ENCODE assay signal across 19 mouse cellular contexts in the genomic region with DNA sequence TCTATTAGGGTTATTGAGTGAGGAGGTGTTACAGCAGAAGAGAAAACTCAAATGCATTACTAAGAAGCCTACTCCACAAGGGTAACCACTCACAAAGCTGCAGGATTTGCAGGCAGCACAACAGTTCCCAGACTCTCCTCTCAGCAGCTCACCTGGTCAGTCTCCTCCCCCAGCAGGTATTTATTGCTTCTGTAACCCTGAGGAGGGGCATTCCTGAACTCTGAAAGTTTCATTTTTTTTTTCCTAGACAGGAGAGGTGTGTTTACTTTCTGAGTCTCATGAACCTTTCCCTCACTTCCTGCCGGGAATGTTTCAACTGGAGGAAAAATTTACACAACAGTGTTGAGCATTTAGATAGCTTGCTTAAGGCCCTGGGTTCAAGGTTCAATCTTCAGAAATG. TPM values are rescaled to one million over a fixed set of nuclear protein-coding genes. Genes with fewer than 3 reads are reported as not detected.
DNase-seq lines count a peak whose midpoint lies in the region; ATAC-seq and TF ChIP-seq lines count a peak whose summit lies in the region.
"Had no signal": no experiment of that assay in that cellular context is flagged by ENCODE, and none has a peak within 500 bp of the region (broad histone marks: within the 10 kb centered on the region; RNA-seq: fewer than 3 reads in every experiment).

No protein-coding gene starts in this region.

- TF ChIP-seq EP300 in liver, postnatal 0 days (IDR thresholded peaks at IDR 0.05; ENCODE audit: low read depth): no peak
- TF ChIP-seq EP300 in stomach, postnatal 0 days (optimal IDR thresholded peaks at IDR 0.05): no peak

- no peak for ATAC-seq in kidney, embryonic 15.5 days (replicated peaks; ENCODE audit: low FRiP score)
- peak; percentile 70; the same call in 1 of the 2 replicates for ATAC-seq in lung, embryonic 14.5 days (ENCODE audit: insufficient read depth)
- peak; percentile 37 for ATAC-seq in liver, postnatal 0 days
- ATAC-seq in stomach, postnatal 0 days (ENCODE audit: low FRiP score, low TSS enrichment): peak; percentile 90
- ATAC-seq: forebrain, embryonic 14.5 days had no signal

- DNase-seq in kidney, postnatal 25 days: no peak
- peak; percentile 33 for DNase-seq in lung, embryonic 14.5 days
- no peak for DNase-seq in lung, postnatal 10 days
- no peak for DNase-seq in liver, postnatal 0 days
- peak; percentile 55 for DNase-seq in stomach, postnatal 0 days (ENCODE audit: low spot score)
- DNase-seq in heart, adult 8-10 months (ENCODE audit: low spot score): no peak
- no peak for DNase-seq in spleen, postnatal 10 days (ENCODE audit: low spot score in 2 of 2)
- DNase-seq: adrenal gland, adult 2 months; cerebellum, postnatal 14 days; embryo, embryonic 11 days; gastrocnemius, adult 2 months; layer of hippocampus, postnatal 36 days; right cerebral cortex, postnatal 14 days had no signal

- no peak for TF ChIP-seq CTCF in lung, embryonic 14.5 days (IDR thresholded peaks at IDR 0.05; ENCODE audit: low read depth)
- no peak for TF ChIP-seq CTCF in liver, postnatal 0 days (IDR thresholded peaks at IDR 0.05; ENCODE audit: low read depth)
- TF ChIP-seq CTCF in stomach, postnatal 0 days (IDR thresholded peaks at IDR 0.05; ENCODE audit: low read depth): no peak

- 44% methylated on average over 1 of the region's 1 CpGs for WGBS in kidney, embryonic 15.5 days
- WGBS in lung, embryonic 14.5 days: 18% methylated on average over 1 of the region's 1 CpGs
- 53% methylated on average over 1 of the region's 1 CpGs for WGBS in liver, postnatal 0 days (ENCODE audit: insufficient replicate concordance)
- WGBS in stomach, postnatal 0 days: 15% methylated on average over 1 of the region's 1 CpGs

- H3K4me2 ChIP-seq in kidney, embryonic 15.5 days: no peak overlapping the region
- no peak overlapping the region for H3K4me2 ChIP-seq in lung, embryonic 14.5 days
- H3K4me2 ChIP-seq in liver, postnatal 0 days (ENCODE audit: low read depth, low read length): no peak overlapping the region
- no peak overlapping the region; the same call in 1 of the 2 replicates for H3K4me2 ChIP-seq in stomach, postnatal 0 days (replicated peaks; ENCODE audit: low read depth)
- H3K4me2 ChIP-seq: neural tube, embryonic 12.5 days had no signal

- H3K9me3 ChIP-seq in kidney, embryonic 15.5 days (replicated peaks): no peaks in the 10 kb centered on the region
- no peaks in the 10 kb centered on the region for H3K9me3 ChIP-seq in lung, embryonic 14.5 days (ENCODE audit: low read depth, low read length)
- no peaks in the 10 kb centered on the region for H3K9me3 ChIP-seq in liver, postnatal 0 days (ENCODE audit: low read length)
- no peaks in the 10 kb centered on the region for H3K9me3 ChIP-seq in stomach, postnatal 0 days (ENCODE audit: control insufficient read depth, low read length)
- H3K9me3 ChIP-seq: hindbrain, embryonic 10.5 days; midbrain, embryonic 10.5 days; neural tube, embryonic 12.5 days had no signal

- H3K36me3 ChIP-seq in kidney, embryonic 15.5 days: no peaks in the 10 kb centered on the region
- no peaks in the 10 kb centered on the region for H3K36me3 ChIP-seq in lung, embryonic 14.5 days (ENCODE audit: insufficient read depth)
- no peaks in the 10 kb centered on the region for H3K36me3 ChIP-seq in liver, postnatal 0 days (replicated peaks; ENCODE audit: insufficient read depth, low read length)
- H3K36me3 ChIP-seq in stomach, postnatal 0 days (ENCODE audit: control insufficient read depth, insufficient read depth, low read length): no peaks in the 10 kb centered on the region
- H3K36me3 ChIP-seq: hindbrain, embryonic 10.5 days; midbrain, embryonic 10.5 days; neural tube, embryonic 12.5 days had no signal

- peak overlapping the region; percentile 73 for H3K27ac ChIP-seq in kidney, embryonic 15.5 days
- peak overlapping the region; percentile 72 for H3K27ac ChIP-seq in lung, embryonic 14.5 days (ENCODE audit: low read depth)
- peak overlapping the region; percentile 68 for H3K27ac ChIP-seq in liver, postnatal 0 days (ENCODE audit: low read depth)
- H3K27ac ChIP-seq in stomach, postnatal 0 days (replicated peaks): peak overlapping the region; percentile 91
- H3K27ac ChIP-seq: gastrocnemius, adult 2 months; hindbrain, embryonic 10.5 days; midbrain, embryonic 10.5 days; neural tube, embryonic 12.5 days had no signal

- no peak overlapping the region for H3K4me3 ChIP-seq in kidney, embryonic 15.5 days (replicated peaks)
- H3K4me3 ChIP-seq in lung, embryonic 14.5 days (ENCODE audit: low read depth, low read length): no peak overlapping the region
- no peak overlapping the region for H3K4me3 ChIP-seq in liver, postnatal 0 days (ENCODE audit: low read depth, low read length)
- no peak overlapping the region for H3K4me3 ChIP-seq in stomach, postnatal 0 days (ENCODE audit: low read depth, low read length)
- H3K4me3 ChIP-seq: gastrocnemius, adult 2 months; hindbrain, embryonic 10.5 days; midbrain, embryonic 10.5 days; neural tube, embryonic 12.5 days had no signal

- no peak overlapping the region for H3K9ac ChIP-seq in kidney, embryonic 15.5 days
- H3K9ac ChIP-seq in lung, embryonic 14.5 days: no peak overlapping the region
- H3K9ac ChIP-seq in liver, postnatal 0 days (replicated peaks): no peak overlapping the region
- H3K9ac ChIP-seq in stomach, postnatal 0 days (ENCODE audit: low read length): no peak overlapping the region
- H3K9ac ChIP-seq: neural tube, embryonic 12.5 days had no signal

- H3K4me1 ChIP-seq in kidney, embryonic 15.5 days: no peaks in the 10 kb centered on the region
- no peaks in the 10 kb centered on the region; the same call in 1 of the 2 replicates for H3K4me1 ChIP-seq in lung, embryonic 14.5 days (ENCODE audit: insufficient read depth)
- H3K4me1 ChIP-seq in liver, postnatal 0 days (ENCODE audit: insufficient read depth): no peaks in the 10 kb centered on the region
- H3K4me1 ChIP-seq in stomach, postnatal 0 days (replicated peaks; ENCODE audit: control insufficient read depth, insufficient read depth): no peaks in the 10 kb centered on the region
- H3K4me1 ChIP-seq: hindbrain, embryonic 10.5 days; midbrain, embryonic 10.5 days; neural tube, embryonic 12.5 days had no signal

- H3K27me3 ChIP-seq in kidney, embryonic 15.5 days: no peaks in the 10 kb centered on the region
- H3K27me3 ChIP-seq in lung, embryonic 14.5 days (ENCODE audit: insufficient read depth, low read length): no peaks in the 10 kb centered on the region
- no peaks in the 10 kb centered on the region for H3K27me3 ChIP-seq in liver, postnatal 0 days (ENCODE audit: insufficient read depth, low read length)
- H3K27me3 ChIP-seq in stomach, postnatal 0 days (ENCODE audit: control insufficient read depth, insufficient read depth, low read length): no peaks in the 10 kb centered on the region
- H3K27me3 ChIP-seq: CH12.LX; neural tube, embryonic 12.5 days had no signal

RNA-seq across cellular contexts. Expression of a gene that starts 10.0 kb away (rescaled TPM):
- 51.9 and 53.0 TPM in 2 replicates for polyA plus RNA-seq in kidney, embryonic 15.5 days (2015; fragmentation: Nextera tagmentation; extraction: Ambion mirVana)
- polyA plus RNA-seq in lung, embryonic 14.5 days (2014; fragmentation: Nextera tagmentation; extraction: Ambion mirVana): 43.4 and 44.8 TPM in 2 replicates
- polyA plus RNA-seq in liver, postnatal 0 days (2015; fragmentation: Nextera tagmentation; extraction: Ambion mirVana): 25.4 and 26.6 TPM in 2 replicates
- 64.7 and 66.4 TPM in 2 replicates for polyA plus RNA-seq in stomach, postnatal 0 days (2015; fragmentation: Nextera tagmentation; extraction: Ambion mirVana)
- total RNA-seq in heart, adult 8-10 months (2022): 100 to 1,000 TPM; 108 to 143 (median 127) TPM

Comparison
In these comparisons a context has a peak if more than half of its experiments do, and no peak if none do; other contexts are left out.
1. DNase-seq: peak in lung, embryonic 14.5 days (single experiment) and stomach, postnatal 0 days (single experiment); none in kidney, postnatal 25 days (0 of 2), lung, postnatal 10 days (single experiment), liver, postnatal 0 days (single experiment), heart, adult 8-10 months (single experiment) and spleen, postnatal 10 days (0 of 2).
2. Peak in every context shown above with its lines, with median percentiles within 50 percentile points of each other: H3K27ac ChIP-seq.